Mouse (Mus musculus) thymus, adult 2 months (tissue): Measurements from ENCODE around the gene Sstr3. TPM values are rescaled to one million over a fixed set of nuclear protein-coding genes. Genes with fewer than 3 reads are reported as not detected.

Experiments
- DNase-seq: peaks from one replicate; pipeline ENCODE4 v3.0.0; 2021
- H3K27ac ChIP-seq: fragments of 200-500 bp; 2 replicates; pipeline ENCODE4 v1.5.1; 2012; ENCODE audit warnings: low read length, control low read depth; ENCODE audit not compliant: control insufficient read depth, insufficient read depth
- H3K27me3 ChIP-seq: fragments of 200-500 bp; 2 replicates; pipeline ENCODE4 v1.6.1; 2012; ENCODE audit warnings: mild to moderate bottlenecking, low read length, moderate library complexity, mixed read lengths; ENCODE audit not compliant: control insufficient read depth, insufficient read depth
- H3K36me3 ChIP-seq: fragments of 200-500 bp; 2 replicates; pipeline ENCODE4 v1.6.1; 2012; ENCODE audit warnings: mild to moderate bottlenecking, low read length, moderate library complexity; ENCODE audit not compliant: control insufficient read depth, insufficient read depth
- H3K4me1 ChIP-seq: fragments of 200-500 bp; replicated peaks from 2 replicates; pipeline ENCODE4 v1.6.1; 2012; ENCODE audit warnings: low read length; ENCODE audit not compliant: control insufficient read depth, insufficient read depth
- H3K4me3 ChIP-seq: fragments of 200-500 bp; 2 replicates; pipeline ENCODE4 v1.5.1; 2012; ENCODE audit warnings: mild to moderate bottlenecking, low read length, control low read depth, moderate library complexity; ENCODE audit not compliant: control insufficient read depth, insufficient read depth
- CTCF ChIP-seq: fragments of 200-500 bp; IDR thresholded peaks from 2 replicates; pipeline ENCODE4 v1.5.1; 2012; ENCODE audit warnings: mild to moderate bottlenecking, control low read depth, low read length, moderate library complexity, borderline replicate concordance; ENCODE audit not compliant: control insufficient read depth, poor library complexity, insufficient read depth; ENCODE audit errors: extremely low read depth
- POLR2A ChIP-seq: fragments of 200-500 bp; IDR thresholded peaks from 2 replicates; pipeline ENCODE4 v1.6.1; 2012; ENCODE audit warnings: mild to moderate bottlenecking, low read length, control low read depth, moderate library complexity; ENCODE audit not compliant: control insufficient read depth, poor library complexity, insufficient read depth; ENCODE audit errors: extremely low read depth
- WGBS: fragments of 180-500 bp; shearing (Covaris S2); methylation state at CpG from one replicate; pipeline ENCODE4 v1.1.7; 2018; 5-methylcytosine and 5-hydroxymethylcytosine counted together
- polyA plus RNA-seq: library from polyadenylated mRNA; depleted of rRNA; stranded (reverse); fragments of >200 nt; gene quantifications from 2 replicates; pipeline ENCODE4 v1.2.3, GENCODE M21; 2012

Sstr3 gene
- polyA plus RNA-seq, 1 experiment: 1.6 TPM

DNA sequence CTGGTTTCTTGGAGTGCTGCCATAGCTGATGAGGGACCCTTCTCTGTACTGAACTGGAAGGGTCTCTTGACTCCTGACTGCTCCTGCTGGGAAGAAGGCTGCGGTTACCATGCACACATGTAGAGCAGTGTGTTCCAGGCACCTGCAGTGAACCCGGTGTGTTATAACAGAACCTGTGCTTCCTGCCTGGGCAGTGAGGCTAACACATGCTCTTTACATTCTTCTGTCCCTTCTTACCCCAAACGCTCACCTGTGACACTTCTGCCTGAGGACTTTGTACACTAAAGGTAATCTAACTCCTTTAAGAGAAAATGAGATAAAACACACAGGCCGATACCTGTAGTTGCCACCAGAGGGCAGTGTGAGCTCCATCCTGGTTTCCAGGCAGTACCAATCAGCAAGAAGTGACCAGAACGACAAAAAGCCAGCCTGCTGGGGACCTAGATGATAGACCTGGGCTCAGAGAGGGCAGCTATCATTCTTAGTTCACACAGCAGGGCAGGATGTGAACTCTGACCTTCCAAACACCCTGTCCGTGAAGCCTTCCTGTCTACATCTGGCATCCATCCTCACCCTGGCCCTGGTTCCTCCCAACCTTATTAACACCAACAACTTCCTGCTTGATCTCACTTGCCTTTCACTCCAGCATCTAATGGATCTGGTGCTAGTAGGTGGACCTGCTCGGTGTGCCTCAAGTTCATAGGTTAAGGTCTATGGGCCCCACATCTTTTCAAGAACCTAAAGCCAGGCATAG lies 29.9 kb downstream of the Sstr3 start:
- Histone ChIP-seq H3K27me3 (no peaks in the 10 kb centered on the region), H3K27ac (no peak overlapping the region), H3K4me3 (no peak overlapping the region), H3K36me3 (no peaks in the 10 kb centered on the region), H3K4me1 (peaks cover 43% of the 10 kb centered on the region)
- peak; percentile 75 for DNase-seq
- TF ChIP-seq CTCF: peak; percentile 64; the same call in 1 of the 2 replicates
- no peak for TF ChIP-seq POLR2A
- 37% methylated on average over 7 of the region's 7 CpGs for WGBS

DNA sequence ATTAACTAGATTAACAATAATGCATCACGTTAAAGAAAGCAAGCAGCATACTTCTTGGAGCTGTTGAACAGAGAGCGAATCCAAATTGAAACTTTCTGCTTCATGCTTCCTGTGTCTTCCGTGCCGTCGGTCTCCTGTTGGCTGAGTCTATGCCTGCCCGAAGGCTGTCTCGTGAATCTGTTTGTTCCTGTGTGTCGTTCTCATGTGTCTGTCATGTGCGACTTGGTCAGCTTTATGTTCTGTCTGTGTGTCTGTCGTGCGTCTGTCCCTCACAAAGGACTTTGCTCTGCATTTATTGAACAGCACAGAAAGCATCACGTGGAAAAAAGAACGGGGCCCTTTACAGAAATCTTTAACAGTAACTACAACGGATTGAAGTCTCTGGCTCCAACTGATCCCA lies 31.5 kb downstream of the Sstr3 start:
- H3K4me1 ChIP-seq: peaks cover 40% of the 10 kb centered on the region
- H3K27ac ChIP-seq: no peak overlapping the region
- H3K4me3 ChIP-seq: no peak overlapping the region
- WGBS: 92% methylated on average over 14 of the region's 14 CpGs
- H3K36me3 ChIP-seq: no peaks in the 10 kb centered on the region
- no peak for DNase-seq
- no peaks in the 10 kb centered on the region for H3K27me3 ChIP-seq
- TF ChIP-seq CTCF (no peak), POLR2A (no peak)

GRCm38 (mm10) chr15:78511951-78512350 lies 32.5 kb downstream of the Sstr3 start:
- Histone ChIP-seq H3K4me1 (peaks cover 32% of the 10 kb centered on the region), H3K27ac (no peak overlapping the region), H3K4me3 (no peak overlapping the region), H3K27me3 (no peaks in the 10 kb centered on the region), H3K36me3 (no peaks in the 10 kb centered on the region)
- 21% methylated on average over 7 of the region's 7 CpGs for WGBS
- TF ChIP-seq CTCF (no peak), POLR2A (no peak)
- no peak for DNase-seq

GRCm38 (mm10) chr15:78510736-78511135 lies 33.7 kb downstream of the Sstr3 start:
- WGBS: 29% methylated on average over 6 of the region's 6 CpGs
- Histone ChIP-seq H3K27me3 (no peaks in the 10 kb centered on the region), H3K27ac (no peak overlapping the region), H3K4me3 (no peak overlapping the region), H3K36me3 (no peaks in the 10 kb centered on the region), H3K4me1 (peaks cover 29% of the 10 kb centered on the region)
- TF ChIP-seq CTCF (no peak), POLR2A (no peak)
- DNase-seq: no peak

DNA sequence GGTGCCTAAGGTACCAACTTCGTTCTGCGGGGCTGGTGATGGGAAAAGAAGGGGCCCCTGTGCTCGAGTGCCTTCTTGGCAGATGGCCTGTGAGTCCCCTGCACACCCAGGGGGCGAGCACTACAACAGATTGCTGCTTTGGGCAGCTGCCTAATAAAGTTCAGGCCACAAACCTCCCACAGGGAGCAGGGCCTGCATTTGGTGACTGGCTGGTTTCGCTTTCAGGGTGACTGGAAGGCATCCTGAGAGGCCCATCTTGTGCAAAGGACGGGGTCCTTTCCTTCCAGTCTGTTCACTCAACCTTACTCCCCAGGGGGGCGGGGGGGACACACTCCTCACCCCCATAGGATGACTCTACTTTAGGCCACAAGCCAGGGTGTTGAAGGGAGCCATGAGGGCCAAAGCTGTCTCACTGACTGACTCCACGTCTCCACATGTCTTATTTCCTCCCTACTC lies 34.3 kb downstream of the Sstr3 start:
- 41% methylated on average over 8 of the region's 8 CpGs for WGBS
- TF ChIP-seq CTCF: no peak
- TF ChIP-seq POLR2A: no peak
- Histone ChIP-seq H3K4me1 (peaks cover 29% of the 10 kb centered on the region), H3K4me3 (no peak overlapping the region), H3K36me3 (no peaks in the 10 kb centered on the region), H3K27me3 (no peaks in the 10 kb centered on the region), H3K27ac (no peak overlapping the region)
- no peak for DNase-seq

DNA sequence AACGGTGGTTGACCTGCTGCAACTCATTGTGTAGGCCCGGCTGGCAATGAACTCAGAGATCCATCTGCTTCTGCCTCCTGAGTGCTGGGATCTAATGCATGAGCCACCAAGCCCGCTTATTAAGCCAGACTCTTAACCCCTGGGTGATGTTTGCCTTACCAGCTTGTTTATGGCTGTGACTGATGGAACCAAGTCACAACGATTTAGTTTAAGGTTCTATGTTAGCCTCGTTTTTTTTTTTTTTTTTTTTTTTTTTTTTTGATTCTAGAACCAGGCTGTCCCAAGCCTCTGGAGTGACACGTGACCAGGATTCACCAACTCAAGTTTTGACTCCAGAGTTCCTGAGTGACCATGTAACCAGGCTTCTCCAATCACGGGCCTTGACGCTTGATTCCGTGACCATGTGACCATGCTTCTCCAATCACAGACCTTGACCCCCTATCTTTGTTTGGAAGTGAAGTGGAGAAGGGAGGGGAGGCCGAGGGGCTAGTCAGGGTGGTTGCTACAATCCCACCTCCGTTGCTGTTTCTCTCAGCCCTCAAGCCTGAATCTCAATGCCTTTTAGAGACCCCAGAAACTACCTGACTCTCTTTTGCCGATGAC lies 35.1 kb downstream of the Sstr3 start:
- Histone ChIP-seq H3K4me1 (peaks cover 27% of the 10 kb centered on the region), H3K27me3 (no peaks in the 10 kb centered on the region), H3K27ac (no peak overlapping the region), H3K36me3 (no peaks in the 10 kb centered on the region), H3K4me3 (no peak overlapping the region)
- no peak for DNase-seq
- WGBS: 92% methylated on average over 12 of the region's 12 CpGs
- TF ChIP-seq POLR2A: no peak
- TF ChIP-seq CTCF: no peak

- no peak for DNase-seq
- WGBS: 97% methylated on average over 7 of the region's 7 CpGs
- no peak overlapping the region for H3K27ac ChIP-seq
- H3K27me3 ChIP-seq: no peaks in the 10 kb centered on the region
- peaks cover 27% of the 10 kb centered on the region for H3K4me1 ChIP-seq
- TF ChIP-seq POLR2A: no peak
- no peak for TF ChIP-seq CTCF
- no peak overlapping the region for H3K4me3 ChIP-seq
- no peaks in the 10 kb centered on the region for H3K36me3 ChIP-seq
These were observed 36.0 kb downstream of the Sstr3 start for GRCm38 (mm10) chr15:78508443-78508842.
